Mouse (Mus musculus) intestine, embryonic 16.5 days (tissue): ENCODE data around the gene Cntn2. TPM values are rescaled to one million over a fixed set of nuclear protein-coding genes. Genes with fewer than 3 reads are reported as not detected.

Experiments used
- ATAC-seq: fragments of 200-750 bp; cut with Nextera tagmentation; 2 replicates; pipeline ENCODE4 v1.8.0; 2017; ENCODE audit warnings: moderate TSS enrichment, moderate library complexity
- H3K27ac ChIP-seq: fragments of 300-500 bp; sonication (generic); 2 replicates; pipeline ENCODE4 v1.5.1; 2014; ENCODE audit warnings: mild to moderate bottlenecking, low read length
- H3K27me3 ChIP-seq: fragments of 300-500 bp; sonication (generic); replicated peaks from 2 replicates; pipeline ENCODE4 v1.6.1; 2014; ENCODE audit warnings: low read length, control low read depth, mixed read lengths; ENCODE audit not compliant: control insufficient read depth, insufficient read depth
- H3K36me3 ChIP-seq: fragments of 300-500 bp; sonication (generic); 2 replicates; pipeline ENCODE4 v1.6.1; 2014; ENCODE audit warnings: low read length, control low read depth; ENCODE audit not compliant: control insufficient read depth, insufficient read depth
- H3K4me1 ChIP-seq: fragments of 300-500 bp; sonication (generic); 2 replicates; pipeline ENCODE4 v1.6.1; 2014; ENCODE audit warnings: low read length, control low read depth, mixed read lengths; ENCODE audit not compliant: control insufficient read depth, insufficient read depth
- H3K4me2 ChIP-seq: fragments of 300-500 bp; sonication (generic); 2 replicates; pipeline ENCODE4 v1.6.1; 2014; ENCODE audit warnings: low read depth, low read length, control low read depth
- H3K4me3 ChIP-seq: fragments of 300-500 bp; sonication (generic); 2 replicates; pipeline ENCODE4 v1.5.1; 2014; ENCODE audit warnings: mild to moderate bottlenecking, low read length
- H3K9ac ChIP-seq: fragments of 300-500 bp; sonication (generic); 2 replicates; pipeline ENCODE4 v1.6.1; 2014; ENCODE audit warnings: low read depth, low read length
- H3K9me3 ChIP-seq: fragments of 300-500 bp; sonication (generic); 2 replicates; pipeline ENCODE4 v1.6.1; 2016; ENCODE audit warnings: low read length, control low read depth; ENCODE audit not compliant: control insufficient read depth
- WGBS: fragments of 180-500 bp; shearing (Covaris S2); extraction: QIAGEN DNeasy Blood & Tissue Kit; methylation state at CpG from one replicate; pipeline ENCODE4 v1.1.7; 2014; 5-methylcytosine and 5-hydroxymethylcytosine counted together
- polyA plus RNA-seq: library from polyadenylated mRNA; unstranded; fragments of >200 nt; fragmentation: Nextera tagmentation; extraction: Ambion mirVana; gene quantifications from 2 replicates; pipeline ENCODE4 v1.2.1, GENCODE M21; 2015

Cntn2 gene
- polyA plus RNA-seq, 1 experiment from 2014 or later = 0.27 TPM

DNA sequence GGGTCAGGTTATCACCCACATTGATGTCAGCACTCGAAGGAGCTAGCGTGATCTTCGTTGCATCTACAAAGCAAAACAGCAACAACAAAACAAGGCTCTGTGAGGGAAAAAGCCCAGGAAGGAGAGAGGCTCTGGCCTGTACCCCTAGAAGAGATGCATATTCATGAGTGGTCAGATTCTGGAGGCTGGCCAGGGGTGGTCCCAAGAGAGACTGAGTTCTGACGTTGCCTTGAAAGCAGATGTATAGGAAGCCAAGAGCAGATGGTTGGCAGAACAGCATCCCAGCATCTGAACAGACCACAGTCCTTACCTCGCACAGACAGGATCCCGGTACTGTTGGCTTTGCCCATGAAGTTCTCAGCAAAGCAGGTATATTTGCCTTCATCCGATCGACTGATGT, 20.0 kb downstream of the Cntn2 start:
- Histone ChIP-seq H3K36me3 (no peaks in the 10 kb centered on the region), H3K27me3 (no peaks in the 10 kb centered on the region), H3K4me2 (no peak overlapping the region), H3K9me3 (no peaks in the 10 kb centered on the region), H3K4me3 (no peak overlapping the region), H3K27ac (no peak overlapping the region), H3K9ac (no peak overlapping the region), H3K4me1 (peaks cover 7% of the 10 kb centered on the region; the same call in 1 of the 2 replicates)
- no peak for ATAC-seq
- WGBS = 75% methylated on average over 8 of the region's 8 CpGs

DNA sequence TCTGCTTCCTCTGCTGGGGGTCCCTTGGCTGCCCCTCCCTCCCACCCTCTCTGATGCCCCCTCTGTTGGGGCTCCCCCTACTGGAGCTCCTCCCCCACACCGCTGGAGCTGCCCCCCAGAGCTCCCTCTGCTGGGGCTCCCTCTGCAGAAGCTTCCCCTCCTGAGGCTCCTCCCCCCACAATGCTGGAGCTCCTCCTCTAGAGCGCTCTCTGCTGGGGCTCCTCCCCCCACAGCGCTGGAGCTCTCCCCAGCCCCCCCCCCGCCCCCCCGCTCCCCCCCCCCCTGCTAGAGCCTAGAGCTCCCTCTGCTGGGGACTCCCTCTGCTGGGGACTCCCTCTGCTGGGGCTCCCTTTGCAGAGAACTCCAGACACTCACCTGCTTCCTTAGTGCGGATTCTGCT, 22.3 kb downstream of the Cntn2 start:
- no peaks in the 10 kb centered on the region for H3K9me3 ChIP-seq
- no peak overlapping the region for H3K4me2 ChIP-seq
- no peaks in the 10 kb centered on the region for H3K27me3 ChIP-seq
- ATAC-seq = peak; percentile 70
- no peaks in the 10 kb centered on the region for H3K36me3 ChIP-seq
- peaks cover 7% of the 10 kb centered on the region; the same call in 1 of the 2 replicates for H3K4me1 ChIP-seq
- H3K27ac ChIP-seq = no peak overlapping the region
- no peak overlapping the region for H3K9ac ChIP-seq
- WGBS = 42% methylated on average over 2 of the region's 6 CpGs
- no peak overlapping the region for H3K4me3 ChIP-seq

DNA sequence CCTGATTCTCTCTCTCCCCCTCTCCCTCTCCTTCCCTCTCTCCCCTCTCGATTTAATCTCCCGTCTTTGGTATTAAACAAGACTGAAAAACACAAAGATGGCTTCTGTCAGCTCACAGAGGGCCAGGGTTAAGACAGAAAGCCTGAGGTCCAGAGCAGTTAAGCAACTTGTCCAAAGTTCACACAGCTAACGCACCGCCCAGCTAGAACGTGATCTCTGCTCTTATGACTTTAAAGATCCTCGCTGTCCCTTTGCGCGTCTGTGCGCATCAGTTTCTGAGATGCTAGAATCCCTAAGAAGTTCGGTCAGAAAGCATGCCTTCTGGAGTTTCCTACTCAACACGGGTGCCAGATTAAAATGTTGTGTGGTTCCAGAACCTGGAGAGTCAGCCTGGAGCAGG, 23.3 kb downstream of the Cntn2 start:
- no peak overlapping the region for H3K4me2 ChIP-seq
- ATAC-seq = no peak
- H3K36me3 ChIP-seq = no peaks in the 10 kb centered on the region
- no peaks in the 10 kb centered on the region for H3K27me3 ChIP-seq
- peaks cover 7% of the 10 kb centered on the region; the same call in 1 of the 2 replicates for H3K4me1 ChIP-seq
- no peaks in the 10 kb centered on the region for H3K9me3 ChIP-seq
- H3K9ac ChIP-seq = no peak overlapping the region
- no peak overlapping the region for H3K27ac ChIP-seq
- 75% methylated on average over 11 of the region's 11 CpGs for WGBS
- H3K4me3 ChIP-seq = no peak overlapping the region

DNA sequence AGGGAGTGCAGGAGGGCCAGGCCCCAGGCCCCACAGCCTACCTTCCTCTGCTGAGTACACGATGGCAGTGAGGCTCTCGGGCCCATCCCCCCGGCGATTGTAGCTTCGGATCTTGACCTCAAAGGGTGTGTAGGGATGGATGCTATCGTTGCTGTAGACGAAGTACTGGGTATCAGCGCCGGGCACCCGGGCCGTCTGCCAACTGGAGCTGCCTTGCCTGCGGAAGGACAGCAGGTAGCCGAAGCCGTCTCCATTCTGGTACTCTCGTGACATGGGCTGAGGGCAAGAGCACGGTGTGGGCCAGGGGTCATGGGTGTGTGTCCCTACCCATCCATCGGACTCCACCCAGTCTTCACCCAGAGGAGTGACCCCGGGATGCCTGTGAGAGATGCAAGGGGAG, 24.4 kb downstream of the Cntn2 start:
- H3K9me3 ChIP-seq = no peaks in the 10 kb centered on the region
- H3K27ac ChIP-seq = no peak overlapping the region
- no peak overlapping the region for H3K4me2 ChIP-seq
- WGBS = 84% methylated on average over 18 of the region's 18 CpGs
- H3K4me3 ChIP-seq = no peak overlapping the region
- H3K27me3 ChIP-seq = no peaks in the 10 kb centered on the region
- no peak overlapping the region for H3K9ac ChIP-seq
- no peaks in the 10 kb centered on the region for H3K36me3 ChIP-seq
- peaks cover 7% of the 10 kb centered on the region; the same call in 1 of the 2 replicates for H3K4me1 ChIP-seq
- ATAC-seq = no peak

DNA sequence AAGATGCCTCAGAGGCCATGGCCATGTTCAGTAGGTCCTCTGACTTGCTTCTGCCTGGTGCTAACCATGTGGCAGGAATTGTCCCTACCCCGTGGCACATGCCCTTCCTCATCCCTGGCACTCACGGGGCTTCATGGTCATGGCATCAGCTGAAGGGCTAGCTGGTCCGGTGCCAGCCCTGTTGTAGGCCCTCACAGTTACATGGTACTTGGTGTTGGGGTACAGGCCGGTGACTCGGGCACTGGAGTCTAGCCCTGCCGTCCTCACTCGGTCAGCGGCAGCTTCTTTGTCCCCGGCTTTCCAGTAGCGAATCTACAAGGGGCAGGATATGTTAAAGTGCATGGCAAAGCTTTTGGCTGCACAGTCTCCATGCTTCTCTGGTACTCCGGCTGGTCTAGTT, 26.3 kb downstream of the Cntn2 start:
- H3K4me3 ChIP-seq = no peak overlapping the region
- no peak overlapping the region for H3K27ac ChIP-seq
- peaks cover 7% of the 10 kb centered on the region; the same call in 1 of the 2 replicates for H3K4me1 ChIP-seq
- ATAC-seq = no peak
- H3K9me3 ChIP-seq = no peaks in the 10 kb centered on the region
- 93% methylated on average over 11 of the region's 11 CpGs for WGBS
- no peak overlapping the region for H3K4me2 ChIP-seq
- H3K27me3 ChIP-seq = no peaks in the 10 kb centered on the region
- H3K36me3 ChIP-seq = no peaks in the 10 kb centered on the region
- no peak overlapping the region for H3K9ac ChIP-seq

DNA sequence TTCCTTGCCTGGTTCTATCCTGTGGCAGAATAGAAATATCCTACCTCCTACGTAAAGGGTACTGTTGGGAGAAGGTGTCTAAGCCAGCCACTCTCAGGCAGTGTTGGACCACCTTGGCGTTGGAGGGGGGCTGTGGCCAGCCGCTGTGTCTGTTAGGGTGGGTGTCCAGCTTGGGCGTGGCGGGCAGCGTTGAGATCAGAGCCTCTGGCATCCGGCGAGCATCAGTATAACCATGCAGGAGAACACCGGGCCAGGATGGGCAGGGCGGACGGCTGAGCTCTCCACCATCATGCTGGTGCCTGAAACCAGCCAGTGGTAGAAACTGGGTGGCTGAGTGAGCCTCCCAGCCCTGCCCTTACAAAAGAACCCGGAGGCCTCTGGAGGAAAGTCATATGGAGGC, 27.7 kb downstream of the Cntn2 start:
- WGBS = 86% methylated on average over 12 of the region's 12 CpGs
- no peak for ATAC-seq

DNA sequence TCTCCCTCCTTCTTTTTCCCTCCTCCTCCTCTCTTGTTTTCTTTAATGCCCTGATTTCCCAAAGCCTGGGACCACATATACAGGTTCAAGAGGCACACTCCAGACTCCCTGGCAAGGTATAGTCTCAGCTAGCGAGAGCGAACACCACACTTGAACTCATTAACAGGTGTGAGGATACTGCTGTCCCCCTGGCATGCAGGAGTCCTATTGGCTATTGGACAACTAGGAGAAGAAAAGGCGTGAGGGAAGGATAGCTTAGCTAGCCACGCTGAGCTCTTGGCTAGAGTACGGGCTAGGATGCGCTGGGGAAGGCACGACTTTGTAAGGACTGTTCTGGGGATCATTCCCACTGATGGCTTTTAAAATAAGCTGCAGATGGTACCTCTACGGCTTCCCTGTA, 30.9 kb downstream of the Cntn2 start:
- no peak for ATAC-seq
- WGBS = 76% methylated on average over 8 of the region's 8 CpGs
- H3K9me3 ChIP-seq = no peaks in the 10 kb centered on the region

More for the DNA sequence above, 27.7 kb downstream of the Cntn2 start:
- H3K27me3 ChIP-seq = no peaks in the 10 kb centered on the region
- no peak overlapping the region for H3K27ac ChIP-seq
- H3K4me3 ChIP-seq = no peak overlapping the region
- no peaks in the 10 kb centered on the region for H3K36me3 ChIP-seq
- no peak overlapping the region for H3K9ac ChIP-seq
- peaks cover 5% of the 10 kb centered on the region; the same call in 1 of the 2 replicates for H3K4me1 ChIP-seq
- H3K4me2 ChIP-seq = no peak overlapping the region
- H3K9me3 ChIP-seq = no peaks in the 10 kb centered on the region

DNA sequence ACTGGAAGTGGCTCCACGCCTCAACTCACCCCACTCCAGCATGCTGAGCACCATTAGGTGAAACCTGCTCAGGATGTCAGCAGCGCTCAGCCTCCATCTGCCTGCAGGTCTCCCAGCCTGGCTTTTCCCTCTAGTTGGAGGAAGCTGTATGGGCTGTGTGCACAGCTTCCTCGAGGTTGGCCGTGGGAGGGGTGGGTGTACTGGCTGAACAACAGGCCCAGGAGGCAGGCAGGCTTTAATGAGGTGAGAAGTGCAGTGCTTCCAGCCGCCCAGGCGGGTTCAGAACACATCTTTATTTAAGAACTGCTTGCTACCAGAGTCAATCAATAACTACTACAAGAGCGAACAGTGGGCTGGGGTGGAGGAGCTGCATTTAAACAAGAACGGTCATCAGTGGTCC, 31.5 kb downstream of the Cntn2 start:
- Histone ChIP-seq H3K4me1 (no peaks in the 10 kb centered on the region), H3K4me2 (no peak overlapping the region), H3K4me3 (no peak overlapping the region), H3K9me3 (no peaks in the 10 kb centered on the region), H3K27me3 (no peaks in the 10 kb centered on the region), H3K27ac (no peak overlapping the region), H3K9ac (no peak overlapping the region), H3K36me3 (no peaks in the 10 kb centered on the region; the same call in 1 of the 2 replicates)
- 40% methylated on average over 8 of the region's 8 CpGs for WGBS
- no peak for ATAC-seq

More for the DNA sequence above, 30.9 kb downstream of the Cntn2 start:
- no peak overlapping the region for H3K9ac ChIP-seq
- H3K4me2 ChIP-seq = no peak overlapping the region
- H3K27ac ChIP-seq = no peak overlapping the region
- no peaks in the 10 kb centered on the region; the same call in 1 of the 2 replicates for H3K36me3 ChIP-seq
- H3K4me1 ChIP-seq = no peaks in the 10 kb centered on the region
- no peaks in the 10 kb centered on the region for H3K27me3 ChIP-seq
- no peak overlapping the region for H3K4me3 ChIP-seq

DNA sequence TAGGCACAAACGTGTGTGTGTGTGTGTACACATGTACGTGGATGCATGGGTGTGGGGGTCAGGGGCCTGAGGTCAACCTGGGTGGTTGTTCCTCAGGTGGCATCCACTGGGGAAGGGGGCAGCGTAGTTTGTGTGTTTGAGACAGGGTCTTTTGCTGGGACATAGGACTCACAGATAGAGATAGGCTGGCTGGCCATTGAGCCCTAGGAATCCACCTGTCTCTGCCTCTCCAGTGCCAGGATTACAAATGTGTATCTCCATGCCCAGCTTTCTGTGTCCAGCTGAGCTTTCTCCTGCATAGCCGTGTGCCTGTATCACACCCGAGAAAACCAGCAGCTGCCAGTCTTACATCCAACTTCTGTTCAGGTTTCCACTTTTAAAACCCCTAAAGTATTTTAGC, 33.3 kb downstream of the Cntn2 start:
- no peak for ATAC-seq
- WGBS = 83% methylated on average over 5 of the region's 5 CpGs

DNA sequence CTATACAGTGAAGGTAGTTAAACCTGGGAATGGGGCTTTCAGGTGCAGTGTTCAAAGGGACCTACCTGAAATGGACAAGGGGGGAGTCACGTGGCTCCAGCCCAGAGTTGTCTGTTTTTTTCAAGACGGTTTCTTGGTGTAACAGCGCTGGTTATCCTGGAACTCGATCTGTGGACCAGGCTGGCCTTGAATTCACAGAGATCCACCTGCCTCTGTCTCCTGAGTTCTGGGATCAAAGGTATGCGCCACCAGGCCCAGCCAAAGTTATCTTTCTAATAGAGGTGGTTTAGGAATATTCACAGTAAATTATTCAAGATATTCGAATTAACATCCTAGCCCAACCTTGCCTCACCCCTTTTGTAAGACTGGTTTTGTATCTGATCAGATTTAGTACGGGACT, 36.4 kb downstream of the Cntn2 start:
- WGBS = 92% methylated on average over 7 of the region's 7 CpGs

More for the DNA sequence above, 33.3 kb downstream of the Cntn2 start:
- Histone ChIP-seq H3K27ac (no peak overlapping the region), H3K9ac (no peak overlapping the region), H3K36me3 (no peaks in the 10 kb centered on the region; the same call in 1 of the 2 replicates), H3K9me3 (no peaks in the 10 kb centered on the region), H3K4me2 (no peak overlapping the region), H3K4me1 (no peaks in the 10 kb centered on the region), H3K4me3 (no peak overlapping the region), H3K27me3 (no peaks in the 10 kb centered on the region)

More for the DNA sequence above, 36.4 kb downstream of the Cntn2 start:
- no peak overlapping the region for H3K4me2 ChIP-seq
- H3K9me3 ChIP-seq = no peaks in the 10 kb centered on the region
- no peak overlapping the region for H3K9ac ChIP-seq
- H3K4me3 ChIP-seq = no peak overlapping the region
- H3K4me1 ChIP-seq = no peaks in the 10 kb centered on the region
- no peaks in the 10 kb centered on the region; the same call in 1 of the 2 replicates for H3K36me3 ChIP-seq
- no peak overlapping the region for H3K27ac ChIP-seq
- no peaks in the 10 kb centered on the region for H3K27me3 ChIP-seq
- no peak for ATAC-seq
